Mouse (Mus musculus) adipocyte (in vitro differentiated cells): ENCODE results near the gene Xlr5a.
"Not testable (repeated sequence)": the region's sequence is repeated elsewhere in the genome, so short reads cannot be mapped to it uniquely, and the experiment has no call there.

Experiments used
- DNase-seq: peaks from one replicate; pipeline ENCODE4 v3.0.0-alpha.2; 2016; ENCODE audit warnings: low spot score

Gene Xlr5a

GRCm38 (mm10) chrX:73292876-73293275 is at the start of gene Xlr5a, which contains the start of gene Xlr5c:
Gene Xlr5a, minus strand, starts transcription at chrX:73292976.
Gene Xlr5c, minus strand, starts transcription at chrX:73292976.
- DNase-seq: not testable (repeated sequence)

GRCm38 (mm10) chrX:73342483-73342895 is 49.7 kb upstream of the Xlr5a start, which contains the start of gene Zfp275:
Gene Zfp275, plus strand, starts transcription at chrX:73342621.
- peak; percentile 53 for DNase-seq

- DNase-seq: no peak
These were observed 49.3 kb upstream of the Xlr5a start for GRCm38 (mm10) chrX:73342068-73342467.

DNA sequence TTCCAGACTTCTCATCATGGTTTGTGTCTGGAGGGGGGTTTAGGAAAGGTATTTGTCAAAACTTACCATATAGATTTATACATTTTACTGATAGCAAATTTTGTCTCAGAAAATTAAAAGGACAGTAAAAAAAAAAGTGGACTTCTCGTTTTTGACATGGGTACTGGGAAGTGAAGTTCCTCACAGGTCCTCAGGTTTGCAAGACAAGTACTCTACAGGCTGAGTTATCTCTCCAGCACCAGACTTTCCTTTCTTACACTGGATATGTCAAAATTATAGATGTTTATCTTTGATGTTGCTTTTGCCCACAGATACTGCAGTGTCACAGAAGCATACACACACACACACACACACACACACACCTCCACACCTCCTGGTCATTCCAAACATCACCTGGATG is 48.7 kb upstream of the Xlr5a start:
- no peak for DNase-seq

GRCm38 (mm10) chrX:73336740-73337139 is 44.0 kb upstream of the Xlr5a start, which contains the start of gene Gm45015:
Gene Gm45015, minus strand, starts transcription at chrX:73336840.
- DNase-seq: no peak

GRCm38 (mm10) chrX:73333548-73333947 is 40.8 kb upstream of the Xlr5a start:
- no peak for DNase-seq

- DNase-seq: no peak
These were observed 34.4 kb upstream of the Xlr5a start for GRCm38 (mm10) chrX:73327215-73327614.

DNA sequence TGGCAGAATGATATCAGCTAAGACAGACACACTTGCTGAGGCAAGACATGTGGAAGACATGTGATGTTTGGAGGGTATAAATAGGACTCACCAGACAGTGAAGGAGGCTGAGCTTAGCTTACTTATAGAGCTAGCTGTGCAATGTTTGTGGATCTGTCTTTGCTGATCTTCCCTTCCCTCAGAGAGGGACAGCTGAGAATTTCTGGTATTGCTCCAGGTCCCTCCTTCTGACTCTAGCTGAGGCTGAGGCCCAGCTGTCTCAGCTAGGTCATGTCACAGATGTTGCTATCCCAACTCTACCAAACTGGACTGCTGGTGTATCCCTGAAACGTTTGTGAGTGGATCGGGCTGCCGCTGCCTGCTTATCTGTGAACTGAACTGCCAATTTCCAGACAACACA is 28.3 kb upstream of the Xlr5a start:
- DNase-seq: no peak

- DNase-seq: peak; percentile 63
These were observed 19.7 kb upstream of the Xlr5a start for GRCm38 (mm10) chrX:73312522-73312921.

DNA sequence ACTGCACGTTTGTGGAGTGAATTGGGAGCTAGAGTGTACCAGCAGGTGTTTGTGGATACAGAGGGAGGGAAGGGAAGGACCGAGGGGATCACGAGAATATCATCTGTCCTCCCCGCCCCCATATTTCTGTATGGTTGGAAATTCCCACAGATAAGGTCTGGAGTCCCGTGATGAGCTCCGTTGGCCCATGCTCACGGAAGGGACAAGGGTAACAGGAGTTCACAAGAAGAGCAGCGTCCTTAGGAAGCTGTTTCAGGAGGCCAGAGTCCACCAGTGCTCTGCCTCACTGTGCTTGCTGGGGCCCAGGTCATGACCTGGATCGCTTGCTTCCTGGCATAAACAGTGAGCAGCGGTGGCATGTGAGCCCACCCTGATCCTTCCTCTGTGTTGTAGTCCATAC is 3.0 kb upstream of the Xlr5a start:
- not testable (repeated sequence) for DNase-seq

- DNase-seq: not testable (repeated sequence)
These were observed 27.5 kb downstream of the Xlr5a start, which contains the start of gene Xlr3c for GRCm38 (mm10) chrX:73265270-73265669. Gene Xlr3c, minus strand, starts transcription at chrX:73265390.

GRCm38 (mm10) chrX:73262428-73262827 is 30.3 kb downstream of the Xlr5a start:
- DNase-seq: not testable (repeated sequence)

DNA sequence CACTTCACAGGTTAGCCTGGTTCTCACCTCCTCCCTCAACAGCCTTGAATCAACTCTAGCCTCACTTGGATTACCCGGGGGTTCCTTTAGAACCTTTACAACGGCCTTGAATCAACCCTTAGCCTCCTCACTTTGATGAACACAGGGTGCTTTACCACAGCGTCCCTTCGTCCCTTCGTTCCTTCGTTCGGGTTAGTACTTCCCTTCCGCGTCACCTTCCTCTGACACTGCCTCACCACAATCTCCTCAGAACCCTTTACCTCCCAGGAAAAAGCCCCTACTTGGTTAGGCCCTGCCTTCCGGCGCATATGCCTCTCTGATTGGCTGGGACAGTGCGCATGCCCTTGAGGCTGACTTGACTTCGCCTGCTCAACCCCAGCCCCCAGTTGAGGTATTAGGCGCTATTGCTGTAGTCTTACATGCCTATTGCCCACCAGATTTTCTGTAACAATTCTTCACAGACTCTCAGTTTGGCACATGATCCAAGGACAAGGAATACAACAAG is 49.9 kb downstream of the Xlr5a start, which contains the start of gene Xlr4c:
Gene Xlr4c (minus strand): TSS at position 310 of the 505 bp plus-strand sequence.
- not testable (repeated sequence) for DNase-seq

GRCm38 (mm10) chrX:73229288-73229687 is 63.5 kb downstream of the Xlr5a start:
- no peak for DNase-seq

DNA sequence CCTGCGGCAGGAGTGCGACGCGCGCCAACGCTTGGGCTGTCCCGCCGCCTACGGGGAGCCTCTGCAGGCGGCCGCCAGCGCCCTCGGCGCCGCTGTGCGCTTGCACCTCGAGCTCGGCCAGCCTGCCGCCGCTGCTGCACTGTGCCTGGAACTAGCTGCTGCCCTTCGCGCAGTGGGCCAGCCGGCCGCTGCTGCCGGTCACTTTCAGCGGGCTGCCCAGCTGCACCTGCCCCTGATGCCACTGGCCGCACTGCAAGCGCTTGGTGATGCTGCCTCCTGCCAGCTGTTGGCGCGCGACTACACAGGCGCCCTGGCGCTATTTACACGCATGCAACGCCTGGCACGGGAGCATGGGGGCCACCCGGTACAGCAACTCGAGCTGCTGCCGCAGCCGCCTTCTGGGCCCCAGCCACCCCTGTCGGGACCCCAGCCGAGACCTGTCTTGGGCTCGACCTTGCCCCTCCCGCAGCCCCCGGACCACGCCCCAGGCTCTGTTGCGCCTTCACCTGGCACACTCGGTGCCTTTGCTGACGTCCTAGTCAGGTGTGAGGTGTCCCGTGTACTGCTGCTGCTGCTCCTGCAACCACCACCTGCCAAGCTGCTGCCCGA is 64.1 kb downstream of the Xlr5a start:
- peak; percentile 60 for DNase-seq

DNA sequence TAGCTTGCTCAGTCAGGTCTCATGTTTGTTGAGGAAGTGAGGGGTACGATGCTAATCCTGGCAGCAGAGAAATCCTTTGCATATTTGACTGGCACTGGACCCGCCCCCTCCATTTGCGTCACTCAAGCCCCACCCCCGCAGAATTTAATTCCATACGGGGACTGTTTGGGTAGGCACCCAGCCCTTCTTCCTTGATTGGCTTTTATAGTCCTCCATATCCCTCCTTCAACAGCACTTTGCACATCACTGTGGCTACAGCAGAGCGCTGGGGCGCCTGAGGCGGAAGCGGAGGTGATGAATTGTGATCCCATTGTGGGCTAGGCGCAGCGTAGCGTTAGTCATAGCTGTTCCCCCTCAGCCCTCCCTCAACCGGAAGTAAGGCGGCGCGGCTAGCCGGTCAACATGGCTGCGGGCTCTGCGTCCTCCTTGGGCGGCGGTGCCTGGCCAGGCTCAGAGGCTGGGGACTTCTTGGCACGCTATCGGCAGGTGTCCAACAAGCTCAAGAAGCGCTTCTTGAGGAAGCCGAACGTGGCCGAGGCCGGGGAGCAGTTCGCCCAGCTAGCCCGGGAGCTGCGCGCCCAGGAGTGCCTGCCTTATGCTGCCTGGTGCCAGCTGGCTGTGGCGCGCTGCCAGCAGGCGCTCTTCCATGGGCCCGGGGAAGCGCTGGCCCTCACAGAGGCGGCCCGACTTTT is 64.7 kb downstream of the Xlr5a start, which contains the start of gene F8a:
Gene F8a (plus strand): TSS at position 378 of the 692 bp plus-strand sequence.
- DNase-seq: peak; percentile 84

DNA sequence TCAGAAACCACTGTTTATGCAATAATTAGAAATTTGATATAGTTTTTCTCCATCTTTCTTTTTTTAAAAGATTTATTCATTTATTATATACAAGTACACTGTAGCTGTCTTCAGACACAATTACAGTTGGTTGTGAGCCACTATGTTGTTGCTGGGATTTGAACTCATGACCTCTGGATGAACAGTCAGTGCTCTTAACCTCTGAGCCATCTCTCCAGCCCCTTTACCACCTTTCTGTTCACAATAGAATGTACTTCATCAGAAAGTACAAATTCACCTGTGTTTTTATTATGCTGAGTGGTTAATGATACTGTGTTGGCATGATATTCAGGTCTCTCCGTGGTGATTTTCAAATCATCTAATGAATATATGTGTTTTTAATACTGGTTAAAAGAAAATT is 67.4 kb downstream of the Xlr5a start:
- no peak for DNase-seq

DNA sequence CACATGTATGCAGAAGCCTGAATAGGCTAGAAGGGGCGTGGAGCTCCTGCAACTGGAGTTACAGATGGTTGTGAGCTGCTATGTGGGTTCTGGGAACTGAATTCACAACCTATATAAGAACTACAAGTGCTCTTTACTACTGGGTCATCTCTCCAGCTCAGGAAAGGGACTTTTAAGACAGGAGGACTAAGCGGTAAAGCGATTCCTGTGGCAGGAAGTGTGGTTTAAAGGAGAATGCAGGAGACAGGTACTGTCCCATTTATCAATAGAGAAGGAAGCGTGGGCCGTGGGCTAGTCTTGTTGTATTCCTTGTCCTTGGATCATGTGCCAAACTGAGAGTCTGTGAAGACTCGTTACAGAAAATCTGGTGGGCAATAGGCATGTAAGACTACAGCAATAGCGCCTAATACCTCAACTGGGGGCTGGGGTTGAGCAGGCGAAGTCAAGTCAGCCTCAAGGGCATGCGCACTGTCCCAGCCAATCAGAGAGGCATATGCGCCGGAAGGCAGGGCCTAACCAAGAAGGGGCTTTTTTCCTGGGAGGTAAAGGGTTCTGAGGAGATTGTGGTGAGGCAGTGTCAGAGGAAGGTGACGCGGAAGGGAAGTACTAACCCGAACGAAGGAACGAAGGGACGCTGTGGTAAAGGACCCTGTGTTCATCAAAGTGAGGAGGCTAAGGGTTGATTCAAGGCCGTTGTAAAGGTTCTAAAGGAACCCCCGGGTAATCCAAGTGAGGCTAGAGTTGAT is 78.8 kb downstream of the Xlr5a start, which contains the start of gene Xlr4b:
Gene Xlr4b (plus strand): TSS at position 515 of the 746 bp plus-strand sequence.
- DNase-seq: not testable (repeated sequence)

- peak; percentile 92 for DNase-seq
These were observed 100.8 kb downstream of the Xlr5a start, which contains the start of gene Xlr3b for GRCm38 (mm10) chrX:73191934-73192333. Gene Xlr3b, plus strand, starts transcription at chrX:73192207.

- not testable (repeated sequence) for DNase-seq
These were observed 115.9 kb downstream of the Xlr5a start, which contains the start of gene Spin2d for GRCm38 (mm10) chrX:73176889-73177288. Gene Spin2d, minus strand, starts transcription at chrX:73176989.

DNA sequence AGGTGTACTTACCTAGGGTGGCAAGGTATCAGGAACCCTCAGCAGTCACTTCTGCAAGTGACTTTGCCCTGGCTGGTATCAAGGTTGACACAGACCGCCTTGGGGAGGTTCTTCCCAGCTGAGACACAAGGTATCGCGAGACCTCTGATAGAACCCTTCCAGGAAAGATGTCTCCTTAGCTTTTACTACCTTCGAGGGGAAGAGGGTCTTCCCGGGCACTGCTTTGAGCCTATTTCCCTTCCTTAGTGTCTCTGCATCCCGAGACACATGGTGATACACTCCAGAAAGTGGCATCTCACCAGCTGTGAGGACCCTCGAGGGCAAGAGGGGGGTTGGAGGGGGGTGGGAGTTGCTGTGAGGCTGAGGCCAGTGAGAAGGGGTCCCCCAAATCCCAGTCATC is 143.4 kb downstream of the Xlr5a start, which contains the start of gene DXBay18:
Gene DXBay18 (minus strand): TSS at position 101 of the 400 bp plus-strand sequence.
- not testable (repeated sequence) for DNase-seq

DNA sequence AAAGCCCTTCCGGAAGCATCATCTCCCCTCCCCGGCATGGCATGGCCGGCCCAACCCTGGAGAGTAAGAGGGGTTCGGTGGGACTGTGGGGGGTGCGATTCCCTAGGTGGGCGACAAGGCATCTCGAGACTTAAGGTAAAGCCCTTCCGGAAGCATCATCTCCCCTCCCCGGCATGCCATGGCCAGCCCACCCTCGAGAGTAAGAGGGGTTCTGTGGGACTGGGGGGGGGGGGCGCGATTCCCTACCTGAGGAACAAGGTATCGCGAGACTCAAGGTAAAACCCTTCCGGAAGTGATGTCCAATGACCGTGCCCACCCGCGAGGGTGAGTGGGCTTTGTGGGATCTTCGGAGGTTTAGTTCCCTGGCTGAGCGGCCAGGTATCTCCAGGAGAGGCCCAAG is 144.3 kb downstream of the Xlr5a start, which contains the start of gene Xlr5b:
Gene Xlr5b (plus strand): TSS at position 301 of the 400 bp plus-strand sequence.
- not testable (repeated sequence) for DNase-seq
